Mouse (Mus musculus) stomach, postnatal 0 days (tissue): ENCODE results near the gene Cdc27.

Experiments used
- CTCF ChIP-seq: IDR thresholded peaks from 2 replicates; pipeline ENCODE4 v1.5.1; 2016; ENCODE audit warnings: antibody characterized with exemption, low read depth, mild to moderate bottlenecking, moderate library complexity
- EP300 ChIP-seq: optimal IDR thresholded peaks from 2 replicates; pipeline ENCODE3; 2016; ENCODE audit warnings: antibody characterized with exemption

- TF ChIP-seq CTCF (no peak), EP300 (no peak)
Observed at GRCm38 (mm10) chr11:104580606-104581005, 30.2 kb upstream of the Cdc27 start.
